Mouse (Mus musculus) layer of hippocampus, postnatal 14 days (tissue): ENCODE measurements around the gene Cdk5r1. TPM values are rescaled to one million over a fixed set of nuclear protein-coding genes. Genes with fewer than 3 reads are reported as not detected.

Experiments
- total RNA-seq, 2 experiments: library from RNA; stranded (reverse); gene quantifications; 2 replicates each; pipeline ENCODE4 v1.2.3; 2021

The Cdk5r1 gene
- total RNA-seq, 2 experiments from 2014 or later = 233 to 258 TPM

Other genes with a start within 250 kb of the Cdk5r1 start
- 10 to 100 TPM; 28.0 to 28.9 TPM for gene Rhbdl3, start 176.1 kb upstream of the Cdk5r1 start, total RNA-seq
- gene 5730455P16Rik, start 99.0 kb upstream of the Cdk5r1 start, total RNA-seq = 10 to 100 TPM; 44.4 to 49.1 TPM
- gene Zfp207, start 93.7 kb upstream of the Cdk5r1 start, total RNA-seq = 100 to 1,000 TPM; 162 to 167 TPM
- 100 to 1,000 TPM; 102 to 109 TPM for gene Psmd11, start 48.4 kb upstream of the Cdk5r1 start, total RNA-seq